Mouse (Mus musculus) CD8-positive naive resting alpha-beta T cell, adult 2 months (primary cell): ENCODE measurements around the gene Tbc1d12.
"Not testable (repeated sequence)": the region's sequence is repeated elsewhere in the genome, so short reads cannot be mapped to it uniquely, and the experiment has no call there.

ENCODE experiments used
- DNase-seq, 2 experiments: peaks; one replicate each; pipeline ENCODE4 v3.0.0; 2022; ENCODE audit warnings: low read depth in 2 of 2, low spot score in 2 of 2

Gene Tbc1d12

DNA sequence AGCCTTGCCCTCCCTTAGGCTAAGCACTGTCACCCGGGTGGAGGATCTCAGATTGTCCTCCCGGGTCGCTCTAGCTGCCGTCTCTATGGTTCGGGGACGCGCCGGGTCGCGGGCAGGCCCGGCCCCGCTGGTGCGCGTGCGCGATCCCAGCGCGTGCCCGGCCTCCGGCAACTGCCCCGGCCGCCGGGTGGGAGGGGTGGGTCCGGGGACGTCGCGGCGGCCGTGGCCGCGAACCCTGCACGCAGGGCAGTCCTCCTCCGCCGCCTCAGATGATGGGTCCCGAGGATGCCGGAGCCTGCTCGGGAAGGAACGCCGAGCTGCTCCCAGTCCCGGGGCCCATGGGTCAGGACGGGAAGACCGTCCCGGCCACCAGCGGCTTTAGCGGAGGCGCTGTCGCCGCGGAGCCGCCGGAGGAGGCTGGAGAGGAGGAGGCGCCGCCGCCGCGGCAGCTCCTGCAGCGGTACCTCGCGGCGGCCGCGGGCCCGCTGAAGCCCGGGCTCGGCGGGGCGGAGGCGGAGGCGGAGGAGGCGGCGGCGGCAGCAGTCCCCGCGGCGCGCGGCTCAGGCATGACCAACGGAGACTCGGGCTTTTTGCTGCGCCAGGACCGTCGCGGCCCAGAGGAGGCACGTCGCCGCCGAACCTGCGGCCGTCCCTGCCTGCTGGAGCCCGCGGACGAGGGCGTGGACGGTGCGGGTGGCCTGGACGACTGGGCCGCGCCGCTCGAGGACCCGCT, at the start of gene Tbc1d12:
TSS of gene Tbc1d12 (plus strand) at position 142 of the 733 bp plus-strand sequence.
- DNase-seq = peak; percentile 72 to 78

DNA sequence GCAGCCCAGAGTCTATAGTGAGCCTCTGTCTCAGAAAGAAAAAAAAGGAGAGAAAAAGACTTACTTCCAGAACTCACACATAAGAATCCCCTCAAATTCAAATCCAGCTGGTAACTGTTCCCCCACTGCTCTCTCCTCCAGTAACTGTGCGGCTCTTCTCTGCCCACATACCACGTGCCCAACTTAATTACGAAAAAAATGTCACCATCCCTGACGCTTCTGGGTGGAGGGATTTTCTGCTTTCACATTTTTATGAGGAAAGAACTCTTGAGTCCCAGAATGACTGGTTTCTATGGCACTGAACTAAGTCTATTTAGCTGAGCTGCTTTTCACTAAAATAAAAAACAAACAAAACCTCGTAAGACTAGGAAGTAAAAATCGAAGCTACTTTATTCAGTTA, 48.6 kb upstream of the Tbc1d12 start:
- no peak for DNase-seq

DNA sequence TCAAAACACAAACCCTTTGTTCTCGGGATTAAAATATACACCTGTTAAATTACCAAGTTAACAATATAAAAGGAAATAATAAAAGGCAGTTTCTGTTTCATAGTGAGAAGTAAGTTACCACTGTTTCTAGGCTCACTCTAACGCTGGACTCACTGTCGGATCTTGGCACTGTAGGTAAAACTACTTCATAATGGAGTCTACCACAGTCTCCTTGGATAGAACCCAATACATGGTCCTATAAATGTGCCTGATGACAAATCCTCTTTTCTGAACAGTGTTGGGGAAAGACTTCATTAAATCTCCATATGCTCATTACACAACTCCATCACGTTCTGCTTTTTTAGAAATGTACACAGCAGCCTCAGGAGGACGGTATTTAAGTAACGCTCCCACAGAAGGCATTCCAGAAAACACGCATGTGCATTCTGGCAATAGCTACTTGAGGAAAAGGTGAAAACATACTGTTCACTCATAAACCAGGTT, 42.8 kb upstream of the Tbc1d12 start:
- DNase-seq = no peak

DNA sequence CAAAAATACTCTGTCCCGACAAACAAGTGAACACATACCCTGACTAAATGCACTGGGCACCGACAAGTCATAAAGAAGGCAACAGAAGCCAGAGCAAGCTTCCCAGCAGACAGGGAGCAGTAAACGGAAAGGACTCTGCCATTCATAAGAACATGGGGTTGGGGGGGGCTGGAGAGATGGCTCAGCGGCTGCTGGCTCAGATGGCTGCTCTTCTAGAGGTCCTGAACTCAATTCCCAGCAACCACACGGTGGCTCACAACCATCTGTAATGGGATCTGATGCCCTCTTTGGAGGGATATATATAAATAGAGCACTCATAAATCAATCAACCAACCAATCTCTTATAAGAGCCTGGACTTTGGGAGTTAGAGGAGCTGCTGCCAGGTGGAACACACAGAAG, 39.8 kb upstream of the Tbc1d12 start:
- no peak for DNase-seq

DNA sequence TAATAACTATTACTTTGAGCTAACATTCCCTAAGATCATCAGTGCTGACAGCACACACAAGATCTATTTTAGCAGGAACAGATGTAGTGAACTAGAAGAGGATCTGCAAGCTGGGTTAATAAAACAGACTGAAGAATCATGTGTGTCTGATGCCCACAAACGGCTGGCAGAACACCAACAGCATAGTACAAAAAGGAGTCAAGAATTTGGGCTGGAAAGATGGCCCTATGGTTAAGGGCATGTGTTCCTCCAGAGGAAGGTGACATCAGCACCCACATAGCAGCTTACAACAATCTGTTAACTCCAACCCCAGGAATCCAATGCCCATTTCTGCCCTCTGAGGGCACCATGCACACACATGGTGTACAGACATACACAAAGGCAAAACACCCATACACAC, 38.1 kb upstream of the Tbc1d12 start:
- no peak for DNase-seq

DNA sequence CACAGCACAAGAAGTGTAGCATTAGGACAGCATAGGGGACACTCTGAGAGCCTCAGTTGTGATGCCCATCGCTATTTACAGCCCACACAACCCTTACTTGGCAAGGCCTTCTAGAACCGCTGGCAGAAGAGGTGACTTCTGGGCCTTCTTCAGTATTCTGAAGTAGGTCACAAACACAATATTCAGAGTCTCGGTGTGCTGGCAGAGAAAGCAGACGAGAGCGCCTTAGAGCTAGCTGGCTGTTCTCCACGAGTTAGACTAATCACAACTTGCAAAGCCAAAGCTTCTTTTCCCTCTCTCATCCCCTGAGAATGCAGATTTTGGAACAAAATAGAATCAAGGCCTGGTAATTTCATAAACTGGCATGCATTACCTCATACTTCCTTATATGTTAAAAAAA, 37.6 kb upstream of the Tbc1d12 start:
- DNase-seq = no peak

DNA sequence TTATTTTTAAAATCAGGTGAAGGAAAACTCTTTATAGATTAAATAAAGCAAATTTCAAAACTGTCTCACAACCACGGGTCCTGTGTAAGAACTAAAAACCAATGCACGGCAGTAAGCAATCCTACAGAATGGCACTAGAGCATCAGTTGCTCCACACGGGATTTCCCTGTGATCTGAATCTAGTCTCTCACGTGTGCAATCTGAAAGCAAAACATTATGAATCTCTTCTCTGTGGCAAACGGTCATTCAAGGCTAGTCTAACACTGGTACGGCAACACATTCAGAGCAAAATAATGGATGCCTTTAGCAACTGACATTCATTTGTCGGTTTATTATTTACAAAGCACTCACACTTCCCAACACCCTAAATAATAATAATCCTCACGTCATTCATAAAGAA, 18.2 kb upstream of the Tbc1d12 start:
- no peak for DNase-seq

DNA sequence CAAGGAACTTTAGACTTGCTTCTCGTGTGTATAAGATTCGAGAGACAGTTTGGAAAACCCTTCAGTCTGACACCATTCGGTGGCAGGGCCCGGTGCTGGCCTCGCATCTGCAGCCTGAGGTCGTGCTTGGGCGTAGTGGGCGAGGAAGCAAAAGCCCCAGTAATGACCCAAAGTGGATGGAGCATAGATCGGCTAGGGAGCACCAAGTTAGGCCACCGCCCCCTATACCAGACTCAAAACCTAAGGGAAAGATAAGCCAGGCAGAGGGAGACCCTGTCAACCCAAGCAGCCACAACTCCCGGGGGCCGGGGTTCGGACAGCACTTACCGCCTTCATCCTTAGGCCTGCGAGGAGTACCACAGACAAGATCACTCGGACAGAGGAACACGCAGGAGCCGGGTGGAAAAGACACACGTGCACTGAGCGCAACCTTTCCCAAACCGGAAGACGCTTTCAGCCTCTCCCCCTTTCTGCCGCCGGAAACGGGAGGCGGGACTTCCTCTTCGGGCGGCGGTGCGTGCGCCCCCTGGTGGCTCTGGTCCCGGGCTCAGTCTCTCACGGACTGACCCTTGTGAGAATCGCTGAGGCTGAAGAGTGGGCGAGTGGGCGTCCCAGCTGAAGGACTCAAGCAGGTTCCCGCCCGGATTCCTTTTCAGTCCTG, 17.5 kb upstream of the Tbc1d12 start, which contains the start of gene Noc3l:
TSS of gene Noc3l (minus strand) at position 472 of the 661 bp plus-strand sequence.
- peak; percentile 92 to 94 for DNase-seq

DNA sequence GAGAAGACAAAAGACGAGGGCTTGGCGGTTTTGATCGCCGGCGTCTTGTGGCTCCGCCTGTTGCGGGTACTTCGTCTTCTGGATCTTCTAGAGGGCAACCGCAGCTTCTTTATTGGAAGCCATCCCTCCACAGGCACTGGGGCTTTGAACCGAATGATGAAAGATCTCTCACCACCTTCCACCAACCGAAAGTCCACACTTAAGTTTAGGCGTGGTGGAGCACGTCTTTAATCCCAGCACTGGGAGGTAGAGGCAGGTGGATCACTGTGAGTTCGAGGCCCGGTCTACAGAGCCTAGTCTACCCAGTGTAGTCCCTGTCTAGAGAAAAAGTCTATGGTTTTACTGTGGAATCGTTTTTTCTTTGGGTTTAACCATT, 17.0 kb upstream of the Tbc1d12 start:
- no peak for DNase-seq

DNA sequence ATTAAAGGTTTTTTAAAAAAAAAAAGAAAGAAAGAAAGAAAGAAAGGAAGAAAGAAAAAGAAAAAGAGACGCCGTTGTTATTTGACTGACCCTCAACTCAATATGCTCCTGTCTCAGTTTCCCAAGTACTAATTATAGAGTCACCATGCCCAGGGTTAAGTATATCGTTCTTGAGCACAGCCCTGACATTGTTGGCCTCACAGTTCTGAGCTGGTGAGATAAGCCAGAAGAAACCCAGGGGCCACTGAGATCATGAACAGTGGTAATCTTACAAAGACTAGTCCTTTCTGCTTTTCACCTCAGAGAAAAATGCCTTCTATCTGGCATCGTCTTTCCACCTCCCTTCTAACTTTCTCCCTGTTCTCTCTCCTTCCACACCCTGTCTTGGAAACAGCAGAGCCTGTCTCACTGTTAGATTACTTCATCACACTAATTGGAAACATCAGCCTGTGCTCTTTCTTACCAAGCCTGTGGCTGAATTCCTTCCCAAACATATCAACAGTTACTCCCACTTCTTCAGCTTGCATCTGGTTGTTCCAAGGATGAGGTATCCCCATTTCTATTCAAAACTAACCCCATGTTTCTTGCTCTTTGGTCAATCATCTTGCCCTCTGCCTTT, 16.1 kb upstream of the Tbc1d12 start:
- DNase-seq = no peak

DNA sequence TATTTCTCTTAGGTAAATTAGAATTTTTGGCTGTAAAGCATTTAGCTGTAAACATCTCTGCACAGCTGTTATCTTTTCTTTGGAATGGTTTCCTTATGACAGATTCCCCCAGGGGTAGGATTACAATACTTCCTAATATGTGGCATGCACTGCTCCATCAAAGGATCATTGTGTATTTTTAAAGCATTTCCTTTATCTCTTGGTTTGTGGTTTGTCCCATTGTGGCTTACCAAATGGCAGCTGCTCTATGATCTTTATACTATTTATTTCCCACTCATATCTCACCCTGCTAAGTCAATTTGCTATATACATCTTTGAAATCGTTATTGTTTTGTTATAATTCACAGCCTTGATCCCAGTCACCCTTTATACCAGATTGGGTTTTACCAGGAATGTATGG, 3.2 kb upstream of the Tbc1d12 start:
- DNase-seq = no peak

DNA sequence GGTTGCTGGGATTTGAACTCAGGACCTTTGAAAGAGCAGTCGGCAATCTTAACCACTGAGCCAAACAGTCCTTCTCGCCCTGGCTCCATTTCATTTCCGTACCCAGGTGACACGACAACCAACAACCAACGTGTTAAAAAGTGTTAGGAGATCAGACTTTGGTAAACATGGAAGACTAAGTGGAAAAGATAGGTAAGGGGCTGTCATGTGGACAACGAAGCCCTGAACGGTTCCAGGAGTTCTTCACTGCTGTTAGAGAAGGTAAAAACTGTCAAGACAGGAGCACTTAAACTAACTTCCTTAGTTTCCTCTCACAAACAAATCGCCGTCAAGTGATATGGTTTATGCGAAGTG, 318 bp upstream of the Tbc1d12 start:
- no peak for DNase-seq

DNA sequence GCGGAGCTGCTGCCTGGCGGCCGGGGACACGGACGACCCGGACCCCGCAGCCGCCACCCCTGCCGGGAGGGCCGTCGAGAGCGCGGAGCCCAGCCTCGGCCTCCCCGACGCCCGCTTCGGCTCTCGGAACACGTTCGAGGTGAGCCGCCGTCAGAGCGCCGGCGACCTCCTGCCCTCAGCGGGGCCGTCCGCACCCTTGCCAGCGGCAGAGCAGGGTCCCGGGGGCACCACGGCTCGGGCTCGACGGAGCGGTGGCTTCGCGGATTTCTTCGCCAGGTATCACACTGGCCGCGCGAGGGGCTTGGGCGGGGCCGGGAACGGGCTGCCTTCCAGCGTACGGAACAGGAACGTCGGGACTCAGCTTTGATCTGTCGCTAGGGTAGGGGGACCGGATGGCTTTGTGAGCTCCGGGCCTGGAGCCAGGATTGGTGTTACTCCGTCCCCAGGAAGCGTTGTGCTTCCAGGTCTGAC, 827 bp downstream of the Tbc1d12 start:
- peak; percentile 16 to 19 for DNase-seq

DNA sequence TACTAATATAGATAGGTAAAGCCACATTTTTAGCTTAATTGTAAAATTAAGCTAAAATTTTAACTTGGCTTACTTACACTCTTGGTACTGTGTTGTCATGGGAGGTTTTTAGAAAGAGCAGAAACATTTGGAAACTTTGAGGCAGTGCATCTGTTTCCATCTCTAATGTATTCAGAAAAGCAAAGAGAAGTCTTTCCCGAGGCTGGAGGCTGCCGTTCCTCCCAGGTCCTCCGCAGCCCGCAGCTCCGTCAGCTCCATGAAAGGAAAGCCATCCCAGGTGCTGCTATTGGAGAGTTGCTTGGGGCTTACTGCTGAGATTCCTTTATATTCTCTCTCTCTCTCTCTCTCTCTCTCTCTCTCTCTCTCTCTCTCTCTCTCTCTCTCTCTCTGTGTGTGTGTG, 8.4 kb downstream of the Tbc1d12 start:
- no peak for DNase-seq

DNA sequence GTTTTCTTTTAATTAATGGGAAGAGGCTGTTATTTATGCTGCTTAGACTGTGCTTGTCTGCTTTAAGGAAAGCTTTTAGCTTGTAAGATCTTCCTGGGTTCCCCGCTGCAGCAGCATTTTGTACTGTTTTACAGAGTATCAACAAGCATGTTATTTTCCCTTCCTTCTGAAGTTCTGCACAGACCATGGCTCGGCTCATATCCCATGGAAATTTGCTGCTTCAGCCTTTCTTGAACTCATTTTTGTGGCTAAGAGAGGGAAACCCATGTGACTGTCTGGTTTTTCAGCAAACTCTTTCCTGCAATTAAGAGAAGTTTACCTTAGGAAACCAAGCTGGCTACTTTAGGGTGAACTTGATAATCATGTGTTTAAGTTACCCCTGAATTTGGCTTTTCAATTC, 10.0 kb downstream of the Tbc1d12 start:
- no peak for DNase-seq

DNA sequence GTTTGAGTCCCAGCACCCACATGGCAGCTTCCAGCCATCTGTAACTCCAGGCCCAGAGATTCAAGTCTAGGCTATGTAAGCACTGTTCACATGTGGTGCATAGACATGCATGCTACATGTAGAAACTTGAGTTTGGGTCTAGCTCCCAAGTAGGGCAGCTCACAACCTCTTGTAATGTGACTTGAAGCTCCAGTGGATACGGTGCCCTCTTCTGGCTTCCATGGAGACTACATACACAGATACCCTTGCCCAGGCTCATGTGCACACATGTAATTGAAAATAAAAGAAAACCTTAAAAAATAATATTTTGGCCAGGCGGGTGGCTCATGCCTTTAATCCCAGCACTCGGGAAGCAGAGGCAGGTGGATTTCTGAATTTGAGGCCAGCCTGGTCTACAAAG, 21.8 kb downstream of the Tbc1d12 start:
- DNase-seq = no peak

DNA sequence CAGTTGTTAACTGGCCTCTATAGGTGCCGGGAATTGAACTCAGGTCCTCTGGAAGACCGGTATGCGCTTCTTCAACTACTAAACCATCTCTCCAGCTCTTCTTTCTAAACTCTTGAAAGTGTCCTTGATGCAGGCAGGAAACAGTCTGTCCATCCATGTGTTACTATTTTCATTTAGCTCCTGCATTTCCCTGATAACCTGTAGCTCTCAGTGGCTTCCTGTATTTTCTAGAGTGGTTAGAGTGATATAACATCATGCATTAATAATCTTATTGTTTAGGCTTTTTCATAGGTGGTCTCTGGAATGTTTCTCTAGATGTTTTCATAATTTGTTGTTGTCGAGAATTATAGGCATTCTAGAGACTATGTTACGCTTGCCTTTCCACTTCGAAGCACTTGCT, 26.1 kb downstream of the Tbc1d12 start:
- DNase-seq = no peak

DNA sequence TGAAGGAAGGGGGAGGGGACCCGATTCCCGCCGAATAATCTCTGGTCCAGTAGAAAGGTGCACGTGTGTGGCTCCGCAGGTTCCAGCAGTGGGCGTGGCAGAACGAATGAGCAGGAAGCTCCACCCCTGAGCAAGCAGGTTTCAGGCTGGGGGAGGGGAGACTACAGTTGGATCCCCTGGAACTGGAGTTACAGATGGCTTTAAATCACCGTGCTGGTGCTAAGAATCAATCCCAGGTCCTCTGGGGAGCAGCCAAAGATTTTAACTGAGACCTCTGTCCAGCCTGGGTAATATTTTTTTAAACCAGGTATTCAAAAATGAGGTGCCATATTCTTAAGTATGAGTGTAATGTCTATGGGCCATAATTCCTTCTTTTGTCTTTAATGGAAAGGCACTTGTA, 38.4 kb downstream of the Tbc1d12 start:
- not testable (repeated sequence) for DNase-seq

DNA sequence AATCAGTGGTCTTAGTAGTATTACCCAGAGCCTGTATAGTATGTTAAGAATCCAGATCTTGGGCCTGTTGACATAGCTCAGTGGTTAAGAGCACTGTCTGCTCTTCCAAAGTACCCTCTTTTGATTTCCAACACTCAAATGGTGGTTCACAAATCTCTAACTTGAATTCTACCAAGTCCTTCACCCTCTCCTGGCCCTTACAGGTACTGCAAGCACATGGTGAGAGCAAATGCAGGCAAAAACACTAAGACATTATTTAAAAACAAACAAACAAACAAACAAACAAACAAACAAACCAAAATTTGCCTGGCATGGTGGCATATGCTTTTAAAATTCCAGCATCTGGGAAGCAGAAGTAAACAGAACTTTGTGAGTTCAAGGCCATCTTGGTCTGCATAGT, 43.9 kb downstream of the Tbc1d12 start:
- DNase-seq = no peak

DNA sequence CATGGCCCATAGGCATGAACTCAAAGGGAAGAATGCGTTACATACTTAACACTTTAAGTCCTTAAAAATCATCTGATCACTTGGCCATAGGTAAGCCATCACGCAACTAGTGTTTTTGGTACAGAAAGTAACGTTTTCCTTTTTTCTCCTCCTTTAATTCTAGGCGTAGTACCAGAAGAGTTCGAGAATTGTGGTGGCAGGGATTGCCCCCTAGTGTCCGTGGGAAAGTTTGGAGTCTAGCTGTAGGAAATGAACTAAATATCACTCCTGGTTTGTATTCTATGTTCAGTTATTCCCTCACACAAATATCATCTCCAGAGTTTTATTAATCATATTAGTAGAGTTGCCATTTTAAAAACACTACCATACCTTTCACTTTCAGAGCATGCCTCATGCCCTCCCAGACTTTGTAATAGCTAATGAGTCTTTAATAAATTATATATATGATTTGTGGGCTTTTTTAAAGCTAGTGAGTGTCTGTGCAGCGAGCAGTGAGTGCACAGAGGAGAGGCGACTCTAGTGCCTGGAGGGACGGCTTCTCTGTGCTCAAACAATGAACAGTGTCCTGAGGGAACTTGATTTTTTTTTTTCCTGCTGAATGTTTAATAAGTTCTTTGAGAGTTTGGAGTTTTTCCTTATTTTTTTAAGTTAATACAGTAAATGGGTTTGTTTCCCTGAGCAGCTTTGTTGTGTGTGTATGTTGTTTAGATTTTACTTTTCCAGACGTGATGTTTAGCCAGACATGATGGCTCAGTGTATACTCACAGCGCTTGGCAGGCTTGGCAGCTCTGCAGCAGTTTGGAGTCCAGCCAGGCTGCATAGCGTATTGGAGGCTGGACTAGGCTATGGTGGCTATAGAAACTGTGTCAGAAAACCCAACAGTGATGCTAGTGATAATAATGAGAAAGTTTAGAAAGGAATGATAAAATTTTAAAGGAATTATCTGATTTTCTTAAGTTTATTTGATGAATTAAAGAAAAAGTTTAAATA, 65.1 kb downstream of the Tbc1d12 start:
- no peak for DNase-seq

DNA sequence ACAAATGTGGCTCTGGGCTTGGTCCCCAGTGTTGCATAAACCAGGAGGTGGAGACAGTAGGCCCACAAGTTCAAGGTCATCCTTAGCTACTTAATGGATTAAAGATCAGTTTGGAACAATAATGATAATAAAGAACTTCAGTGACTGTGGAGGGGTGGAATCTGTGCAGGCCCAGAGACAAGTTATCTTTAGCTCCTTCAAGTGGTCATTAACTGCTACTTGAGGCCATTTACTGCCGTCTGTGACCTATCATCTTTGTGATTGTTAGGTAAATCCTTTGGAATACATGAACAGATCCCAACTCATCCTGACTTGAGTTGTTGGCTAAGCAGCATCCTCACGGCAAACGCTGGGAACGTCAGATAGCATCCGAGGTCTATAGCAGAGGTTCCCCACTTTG, 66.1 kb downstream of the Tbc1d12 start:
- DNase-seq = no peak
